Mouse (Mus musculus) liver, embryonic 14.5 days (tissue): Measurements from ENCODE around the gene Dppa5a.
"Not testable (repeated sequence)": the region's sequence is repeated elsewhere in the genome, so short reads cannot be mapped to it uniquely, and the experiment has no call there.

Experiments
- CTCF ChIP-seq: IDR thresholded peaks from 2 replicates; pipeline ENCODE4 v1.5.1; 2016; ENCODE audit warnings: antibody characterized with exemption, low read depth, control low read depth
- EP300 ChIP-seq: IDR thresholded peaks from 2 replicates; pipeline ENCODE4 v1.6.1; 2016; ENCODE audit warnings: antibody characterized with exemption, low read depth

DNA sequence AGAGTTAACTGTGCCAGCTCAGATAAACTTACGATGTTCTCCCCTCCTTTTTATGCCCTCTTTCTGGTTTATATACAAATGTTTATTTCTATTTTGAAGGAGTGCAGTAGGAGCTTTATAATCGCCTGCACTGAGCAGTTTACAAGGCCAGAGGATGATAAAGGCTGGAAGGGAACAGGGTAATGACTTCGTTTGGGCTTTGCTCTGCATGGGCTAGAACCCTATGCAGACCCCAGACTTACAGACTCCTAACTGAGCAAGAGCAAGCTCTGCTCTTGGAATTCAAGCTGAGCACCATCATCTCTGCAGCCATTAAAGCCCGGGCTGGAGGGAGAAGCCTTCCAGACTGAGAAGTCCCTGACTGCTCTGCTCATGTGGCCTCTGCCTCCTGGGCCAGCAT lies 22.7 kb downstream of the Dppa5a start:
- TF ChIP-seq CTCF, EP300: not testable (repeated sequence)
